Mouse (Mus musculus) common myeloid progenitor, adult 5-6 weeks (primary cell): ENCODE data around the gene Metrn. TPM values are rescaled to one million over a fixed set of nuclear protein-coding genes. Genes with fewer than 3 reads are reported as not detected.

Experiments used
- total RNA-seq: library from RNA; stranded (forward); fragments of 200-1000, 187-1606 nt; gene quantifications from 2 replicates; pipeline ENCODE4 v1.2.3, GENCODE M21; 2017

Gene Metrn
- total RNA-seq, 1 experiment from 2014 or later, result 27.8 TPM

Other genes with a start within 250 kb of the Metrn start
- 0.23 TPM in 1 of 2 replicates, not detected in the other for gene Sox8, start 226.4 kb downstream of the Metrn start, total RNA-seq
- gene Lmf1, start 218.1 kb downstream of the Metrn start, total RNA-seq, result 9.0 and 11.7 TPM in 2 replicates
- gene Gng13, start 80.0 kb downstream of the Metrn start, total RNA-seq, result not detected in 2 replicates
- 17.0 and 28.5 TPM in 2 replicates for gene Chtf18, start 69.7 kb downstream of the Metrn start, total RNA-seq
- 3.0 and 3.9 TPM in 2 replicates for gene Rpusd1, start 69.5 kb downstream of the Metrn start, total RNA-seq
- not detected in 2 replicates for gene Mslnl, start 61.1 kb downstream of the Metrn start, total RNA-seq
- gene Msln, start 42.8 kb downstream of the Metrn start, total RNA-seq, result not detected in 2 replicates
- 8.7 and 32.7 TPM in 2 replicates for gene Narfl, start 23.4 kb downstream of the Metrn start, total RNA-seq
- gene Haghl, start 11.5 kb downstream of the Metrn start, total RNA-seq, result 13.6 and 28.4 TPM in 2 replicates
- not detected in 2 replicates for gene Ccdc78, start 10.6 kb downstream of the Metrn start, total RNA-seq
- gene Fam173a, start 4.2 kb downstream of the Metrn start, total RNA-seq, result 47.9 and 51.1 TPM in 2 replicates
- 4.3 TPM in 1 of 2 replicates, not detected in the other for gene AC134908.4, start 1.5 kb downstream of the Metrn start, total RNA-seq
- gene Fbxl16, start 11.9 kb upstream of the Metrn start, total RNA-seq, result 0.18 TPM in 1 of 2 replicates, not detected in the other
- 10.2 and 21.0 TPM in 2 replicates for gene Wdr24, start 26.5 kb upstream of the Metrn start, total RNA-seq
- gene Jmjd8, start 31.7 kb upstream of the Metrn start, total RNA-seq, result 15.4 and 21.7 TPM in 2 replicates
- gene Stub1, start 36.3 kb upstream of the Metrn start, total RNA-seq, result 60.4 and 84.7 TPM in 2 replicates
- gene Rhbdl1, start 40.2 kb upstream of the Metrn start, total RNA-seq, result 0.46 TPM in 1 of 2 replicates, not detected in the other
- not detected in 2 replicates for gene Gm20683, start 44.6 kb upstream of the Metrn start, total RNA-seq
- gene Rhot2, start 47.7 kb upstream of the Metrn start, total RNA-seq, result 23.7 and 29.7 TPM in 2 replicates
- gene Wdr90, start 64.4 kb upstream of the Metrn start, total RNA-seq, result 18.6 and 23.8 TPM in 2 replicates
- 22.3 and 24.0 TPM in 2 replicates for gene Mcrip2, start 71.6 kb upstream of the Metrn start, total RNA-seq
- 13.9 and 15.9 TPM in 2 replicates for gene Mettl26, start 77.9 kb upstream of the Metrn start, total RNA-seq
- 0.78 and 1.0 TPM in 2 replicates for gene Wfikkn1, start 83.7 kb upstream of the Metrn start, total RNA-seq
- gene Rab40c, start 122.6 kb upstream of the Metrn start, total RNA-seq, result 1.0 and 7.0 TPM in 2 replicates
- gene Pigq, start 147.8 kb upstream of the Metrn start, total RNA-seq, result 50.4 and 62.4 TPM in 2 replicates
- not detected in 2 replicates for gene Nhlrc4, start 147.8 kb upstream of the Metrn start, total RNA-seq
- gene A930017K11Rik, start 155.4 kb upstream of the Metrn start, total RNA-seq, result not detected in 2 replicates
- gene Capn15, start 188.7 kb upstream of the Metrn start, total RNA-seq, result 4.1 and 4.6 TPM in 2 replicates